Mouse (Mus musculus) gastrocnemius, postnatal 4 days (tissue): ENCODE data around the gene S100z. TPM values are rescaled to one million over a fixed set of nuclear protein-coding genes. Genes with fewer than 3 reads are reported as not detected.

Experiments
- DNase-seq, 2 experiments: peaks; one replicate each; pipeline ENCODE4 v3.0.0; 2021 to 2022; ENCODE audit warnings: low spot score in 2 of 2, mixed read lengths in 2 of 2
- long read RNA-seq, 2 experiments: library from polyadenylated mRNA; stranded (forward); transcript quantifications; one replicate each; pipeline ENCODE4 v2.0.0; 2021
- total RNA-seq, 2 experiments: library from RNA; stranded (reverse); gene quantifications; 2 replicates each; pipeline ENCODE4 v1.2.3; 2021

Gene S100z
- 1 to 10 TPM in 1 of 2 experiments, under 1 TPM in 1; 0.83 to 1.6 TPM for total RNA-seq
- long read RNA-seq, experiment 1: 0 reads
- long read RNA-seq, experiment 2: 0 reads

GRCm38 (mm10) chr13:95478671-95479413 is at the start of gene S100z:
S100z (minus strand) TSS chr13:95478721.
- no peak for DNase-seq

GRCm38 (mm10) chr13:95524674-95525491 is 46.4 kb upstream of the S100z start, which contains the start of gene F2rl1:
F2rl1 (minus strand) TSS chr13:95525227.
- peak; percentile 23 to 25 for DNase-seq

- DNase-seq: no peak
Observed at GRCm38 (mm10) chr13:95524424-95524673, 45.8 kb upstream of the S100z start.

- DNase-seq: peak in 1 of 2 experiments; percentile 36
Observed at GRCm38 (mm10) chr13:95523659-95524423, 45.3 kb upstream of the S100z start.

GRCm38 (mm10) chr13:95522176-95522575 is 43.7 kb upstream of the S100z start:
- DNase-seq: no peak

- DNase-seq: no peak
Observed at GRCm38 (mm10) chr13:95521029-95521428, 42.5 kb upstream of the S100z start.

- DNase-seq: no peak
Observed at GRCm38 (mm10) chr13:95514756-95515155, 36.2 kb upstream of the S100z start.

GRCm38 (mm10) chr13:95510054-95510453 is 31.5 kb upstream of the S100z start:
- DNase-seq: no peak

- DNase-seq: no peak
Observed at GRCm38 (mm10) chr13:95503279-95503917, 24.9 kb upstream of the S100z start.

GRCm38 (mm10) chr13:95496601-95497000 is 18.1 kb upstream of the S100z start:
- no peak for DNase-seq

GRCm38 (mm10) chr13:95494812-95495211 is 16.3 kb upstream of the S100z start:
- no peak for DNase-seq

- no peak for DNase-seq
Observed at GRCm38 (mm10) chr13:95493296-95493695, 14.8 kb upstream of the S100z start.

GRCm38 (mm10) chr13:95491327-95491726 is 12.8 kb upstream of the S100z start:
- DNase-seq: no peak

- no peak for DNase-seq
Observed at GRCm38 (mm10) chr13:95484664-95485063, 6.1 kb upstream of the S100z start.

- peak; percentile 54 to 79 for DNase-seq
Observed at GRCm38 (mm10) chr13:95481428-95481827, 2.9 kb upstream of the S100z start.

- DNase-seq: no peak
Observed at GRCm38 (mm10) chr13:95477173-95477572, 1.3 kb downstream of the S100z start.

GRCm38 (mm10) chr13:95475124-95475523 is 3.4 kb downstream of the S100z start:
- no peak for DNase-seq

GRCm38 (mm10) chr13:95474294-95474693 is 4.2 kb downstream of the S100z start:
- no peak for DNase-seq

- DNase-seq: peak in 1 of 2 experiments; percentile 32
Observed at GRCm38 (mm10) chr13:95470970-95471369, 7.6 kb downstream of the S100z start.

GRCm38 (mm10) chr13:95451529-95451928 is 27.0 kb downstream of the S100z start:
- peak in 1 of 2 experiments; percentile 16 for DNase-seq

- DNase-seq: no peak
Observed at GRCm38 (mm10) chr13:95450636-95451210, 27.8 kb downstream of the S100z start.
